Mouse (Mus musculus): ENCODE data around the gene Slco6c1.

DNA sequence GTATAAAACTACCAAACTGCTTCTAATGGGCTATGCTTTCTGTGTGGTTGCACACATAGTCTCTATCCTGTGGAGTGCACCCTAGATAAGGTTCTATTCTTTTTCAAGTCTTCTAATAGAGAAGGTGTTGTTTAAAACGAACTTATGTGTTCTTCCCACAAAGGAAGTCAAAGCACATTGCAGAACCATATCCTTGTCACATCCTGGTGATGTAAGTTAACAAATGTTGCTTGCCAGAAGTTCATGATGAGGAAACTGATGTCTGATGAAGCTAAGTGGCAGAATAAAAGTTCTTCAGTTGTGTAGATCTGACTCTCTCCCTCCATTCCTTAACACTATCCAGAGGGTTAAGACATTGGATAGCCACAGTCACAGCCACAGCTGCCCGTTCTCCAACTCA, 90.1 kb downstream of the Slco6c1 start:
- TF ChIP-seq EP300 (IDR thresholded peaks at IDR 0.05; ENCODE audit: low read depth), result no peak
- TF ChIP-seq CTCF (IDR thresholded peaks at IDR 0.05; ENCODE audit: low read depth), result no peak

Data from liver, embryonic 14.5 days (tissue).